Mouse (Mus musculus) cerebellum, adult 9-11 months (tissue): ENCODE data around the gene Pak2.

Experiments used
- DNase-seq: peaks from one replicate; pipeline ENCODE4 v3.0.0; 2022

Gene Pak2

GRCm38 (mm10) chr16:31993946-31994345 is 85.2 kb downstream of the Pak2 start:
- no peak for DNase-seq

GRCm38 (mm10) chr16:31993195-31993594 is 85.9 kb downstream of the Pak2 start:
- DNase-seq = no peak

- DNase-seq = no peak
Observed at GRCm38 (mm10) chr16:31992039-31992438, 87.1 kb downstream of the Pak2 start.

GRCm38 (mm10) chr16:31980946-31981345 is 98.2 kb downstream of the Pak2 start:
- DNase-seq = no peak

GRCm38 (mm10) chr16:31979501-31979900 is 99.6 kb downstream of the Pak2 start:
- DNase-seq = no peak

GRCm38 (mm10) chr16:31975258-31975657 is 103.9 kb downstream of the Pak2 start:
- DNase-seq = no peak
